Mouse (Mus musculus): ENCODE measurements at regions not wholly inside any gene's neighbourhood (a gene's known extent, or its start where the extent isn't known, plus 50 kb on each side); places are given as distances from the start of the nearest gene placed in this dataset.
"Not testable (repeated sequence)": the region's sequence is repeated elsewhere in the genome, so short reads cannot be mapped to it uniquely, and the experiment has no call there.

DNA sequence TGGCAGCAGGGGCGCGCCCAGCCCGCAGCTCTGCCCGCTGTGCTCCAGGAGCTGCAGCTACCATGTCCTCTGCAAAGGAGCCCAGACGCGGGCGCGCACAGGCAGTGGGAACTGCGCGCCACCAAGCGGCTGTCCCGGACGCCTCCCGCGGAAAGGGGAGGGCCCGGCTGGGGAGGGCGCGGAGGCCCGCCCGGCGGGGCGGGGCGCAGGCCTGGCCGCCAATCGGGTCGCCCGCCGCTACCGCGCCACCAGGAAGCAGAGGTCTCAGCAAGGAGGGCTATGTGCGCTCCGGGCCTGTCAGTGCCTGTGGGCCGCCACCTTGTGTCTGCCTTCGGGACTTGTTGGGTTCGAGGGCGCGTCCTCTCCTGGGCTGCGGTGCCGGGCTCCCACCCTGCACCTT lies 367.0 kb upstream of the Ywhaq start:
- DNase-seq (ENCODE audit: low spot score in 2 of 2), result peak in 1 of 2 experiments; percentile 7

DNA sequence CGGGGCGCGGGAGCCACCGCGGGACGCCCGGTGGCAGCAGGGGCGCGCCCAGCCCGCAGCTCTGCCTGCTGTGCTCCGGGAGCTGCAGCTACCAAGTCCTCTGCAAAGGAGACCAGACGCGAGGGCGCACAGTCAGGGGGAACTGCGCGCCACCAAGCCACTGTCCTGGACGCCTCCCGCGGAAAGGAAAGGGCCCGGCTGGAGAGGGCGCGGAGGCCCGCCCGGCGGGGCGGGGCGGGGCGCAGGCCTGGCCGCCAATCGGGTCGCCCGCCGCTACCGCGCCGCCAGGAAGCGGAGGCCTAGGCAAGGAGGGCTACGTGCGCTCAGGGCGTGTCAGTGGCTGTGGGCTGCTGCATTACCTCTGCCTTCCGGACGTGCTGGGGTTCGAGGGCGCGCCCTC lies 361.3 kb upstream of the Ywhaq start:
- DNase-seq (ENCODE audit: low spot score in 2 of 2), result not testable (repeated sequence)

DNA sequence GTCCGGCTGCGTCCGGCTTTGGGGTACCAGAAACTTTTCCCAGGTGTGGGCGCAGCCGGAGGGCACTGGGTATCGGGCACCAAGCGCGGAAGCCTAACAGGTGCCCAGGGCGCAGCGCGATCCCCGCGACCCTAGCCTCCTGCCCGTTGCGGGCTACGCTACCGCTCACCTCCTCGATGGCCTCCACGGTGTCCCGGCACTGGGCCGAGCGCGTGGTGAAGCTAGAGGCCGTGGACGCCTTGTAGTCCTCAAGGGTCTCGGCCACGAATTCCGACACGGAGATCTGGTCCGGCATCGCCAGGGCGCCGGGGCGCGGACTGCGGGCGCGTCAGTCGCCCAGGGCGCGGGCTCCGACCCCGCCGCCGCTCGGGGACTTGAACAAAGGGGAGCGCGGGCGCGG lies 360.9 kb upstream of the Ywhaq start:
- DNase-seq (ENCODE audit: low spot score in 2 of 2), result not testable (repeated sequence)

DNA sequence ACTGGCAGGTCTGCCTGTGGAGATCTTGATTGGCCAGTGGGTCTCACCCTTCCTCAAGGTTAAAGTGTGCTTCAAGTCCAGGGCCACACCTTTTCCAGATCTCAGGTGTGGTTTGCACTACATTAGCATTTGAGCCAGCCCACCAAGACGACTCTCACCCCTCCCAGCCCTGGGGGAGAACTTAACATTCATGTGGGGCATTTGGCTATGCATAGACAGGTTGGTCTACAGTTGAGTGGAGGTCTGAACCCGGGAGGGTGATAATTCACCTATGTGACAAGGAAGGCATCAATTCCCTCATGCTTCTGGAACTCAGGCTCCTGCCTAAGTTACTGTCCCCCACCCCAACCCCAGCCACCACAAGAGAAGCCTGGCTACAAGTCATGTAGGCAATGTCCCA lies 350.3 kb upstream of the Ywhaq start:
- not testable (repeated sequence) for DNase-seq (ENCODE audit: low spot score in 2 of 2)

Data from gastrocnemius, postnatal 4 days (tissue).